Mouse (Mus musculus): ENCODE results near the gene Crtam.

DNA sequence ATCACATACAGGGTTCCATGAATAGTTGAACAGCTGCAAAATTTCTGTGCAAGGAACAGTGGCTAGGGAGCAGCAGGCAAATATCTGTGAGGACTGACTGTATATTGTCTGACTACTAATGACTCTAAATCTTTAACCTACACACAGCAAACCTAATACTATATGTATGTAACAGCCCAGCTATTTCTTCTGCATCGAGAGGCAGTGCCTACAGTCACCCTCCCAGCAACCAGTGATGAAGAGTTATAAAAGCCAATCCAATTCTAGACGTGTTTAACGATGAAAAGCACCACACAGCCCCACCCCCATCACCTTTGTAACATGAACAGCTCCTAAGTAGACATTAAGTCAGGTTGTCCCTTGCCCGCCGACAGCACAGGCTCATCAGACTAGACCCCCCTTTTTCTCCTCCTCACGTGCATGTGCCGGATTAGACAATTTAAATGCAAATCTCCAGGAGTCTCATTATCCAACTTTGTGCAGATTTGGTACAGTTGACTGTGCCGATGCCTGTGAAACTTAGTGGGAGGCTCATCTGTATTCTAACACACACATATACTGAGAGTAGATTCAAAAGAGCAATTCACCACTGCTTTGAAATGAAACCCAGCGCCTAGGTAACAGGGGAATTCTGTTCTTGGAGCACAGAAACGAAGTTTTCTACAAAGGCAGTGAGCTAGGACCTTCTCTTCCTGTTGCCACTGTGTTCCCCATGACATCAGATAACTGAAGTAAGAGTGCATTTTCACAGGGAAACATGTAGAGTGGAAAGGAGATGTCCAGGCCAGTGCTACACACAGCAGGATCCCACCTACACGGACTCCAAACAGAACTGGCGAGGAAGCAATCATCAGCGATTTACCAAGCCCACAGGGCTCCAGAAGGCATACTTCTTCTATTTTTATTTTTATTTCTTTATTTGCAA lies 7.3 kb upstream of the Crtam start:
- TF ChIP-seq GATA1 (IDR thresholded peaks at IDR 0.05; ENCODE audit: low read length) = no peak
- no peak for TF ChIP-seq TAL1 (IDR thresholded peaks at IDR 0.05; ENCODE audit: low read length)
